Mouse (Mus musculus) c-Kit-negative CD71-positive TER-119-positive erythroid progenitor cells, embryonic 14.5 days (primary cell): ENCODE measurements around the gene Kansl1.

Source experiments
- DNase-seq: peaks from one replicate; pipeline ENCODE4 v3.0.0-alpha.2; 2013; ENCODE audit warnings: low read depth, low spot score

The Kansl1 gene

GRCm38 (mm10) chr11:104363823-104364600 is 104.6 kb downstream of the Kansl1 start:
- DNase-seq = no peak

- no peak for DNase-seq
These were observed 106.0 kb downstream of the Kansl1 start for GRCm38 (mm10) chr11:104362704-104363103.

GRCm38 (mm10) chr11:104361790-104362189 is 106.9 kb downstream of the Kansl1 start:
- DNase-seq = no peak

GRCm38 (mm10) chr11:104346931-104347330 is 121.7 kb downstream of the Kansl1 start:
- DNase-seq = no peak

- DNase-seq = no peak
These were observed 133.7 kb downstream of the Kansl1 start for GRCm38 (mm10) chr11:104334946-104335345.

- DNase-seq = no peak
These were observed 134.5 kb downstream of the Kansl1 start for GRCm38 (mm10) chr11:104334115-104334514.

- no peak for DNase-seq
These were observed 136.6 kb downstream of the Kansl1 start for GRCm38 (mm10) chr11:104332105-104332504.

- no peak for DNase-seq
These were observed 137.5 kb downstream of the Kansl1 start for GRCm38 (mm10) chr11:104331208-104331607.

- DNase-seq = no peak
These were observed 138.5 kb downstream of the Kansl1 start for GRCm38 (mm10) chr11:104330151-104330550.

GRCm38 (mm10) chr11:104329185-104329926 is 139.3 kb downstream of the Kansl1 start:
- DNase-seq = no peak

- no peak for DNase-seq
These were observed 140.7 kb downstream of the Kansl1 start for GRCm38 (mm10) chr11:104327946-104328345.

- DNase-seq = no peak
These were observed 141.2 kb downstream of the Kansl1 start for GRCm38 (mm10) chr11:104327462-104327861.

GRCm38 (mm10) chr11:104322142-104322541 is 146.5 kb downstream of the Kansl1 start:
- no peak for DNase-seq

- DNase-seq = no peak
These were observed 148.2 kb downstream of the Kansl1 start for GRCm38 (mm10) chr11:104320511-104320910.

GRCm38 (mm10) chr11:104318940-104319781 is 149.5 kb downstream of the Kansl1 start:
- DNase-seq = no peak

- no peak for DNase-seq
These were observed 151.0 kb downstream of the Kansl1 start for GRCm38 (mm10) chr11:104317631-104318030.

GRCm38 (mm10) chr11:104316685-104317400 is 151.8 kb downstream of the Kansl1 start:
- no peak for DNase-seq

- DNase-seq = peak; percentile 76
These were observed 153.0 kb downstream of the Kansl1 start for GRCm38 (mm10) chr11:104315703-104316102.

GRCm38 (mm10) chr11:104311643-104312042 is 157.0 kb downstream of the Kansl1 start:
- no peak for DNase-seq

GRCm38 (mm10) chr11:104310226-104310887 is 158.3 kb downstream of the Kansl1 start:
- no peak for DNase-seq
